Mouse (Mus musculus): ENCODE data around the gene Klf1. TPM values are rescaled to one million over a fixed set of nuclear protein-coding genes. Genes with fewer than 3 reads are reported as not detected.

Klf1 gene
- polyA plus RNA-seq, 1 experiment from 2014 or later, result 1.8 TPM

DNA sequence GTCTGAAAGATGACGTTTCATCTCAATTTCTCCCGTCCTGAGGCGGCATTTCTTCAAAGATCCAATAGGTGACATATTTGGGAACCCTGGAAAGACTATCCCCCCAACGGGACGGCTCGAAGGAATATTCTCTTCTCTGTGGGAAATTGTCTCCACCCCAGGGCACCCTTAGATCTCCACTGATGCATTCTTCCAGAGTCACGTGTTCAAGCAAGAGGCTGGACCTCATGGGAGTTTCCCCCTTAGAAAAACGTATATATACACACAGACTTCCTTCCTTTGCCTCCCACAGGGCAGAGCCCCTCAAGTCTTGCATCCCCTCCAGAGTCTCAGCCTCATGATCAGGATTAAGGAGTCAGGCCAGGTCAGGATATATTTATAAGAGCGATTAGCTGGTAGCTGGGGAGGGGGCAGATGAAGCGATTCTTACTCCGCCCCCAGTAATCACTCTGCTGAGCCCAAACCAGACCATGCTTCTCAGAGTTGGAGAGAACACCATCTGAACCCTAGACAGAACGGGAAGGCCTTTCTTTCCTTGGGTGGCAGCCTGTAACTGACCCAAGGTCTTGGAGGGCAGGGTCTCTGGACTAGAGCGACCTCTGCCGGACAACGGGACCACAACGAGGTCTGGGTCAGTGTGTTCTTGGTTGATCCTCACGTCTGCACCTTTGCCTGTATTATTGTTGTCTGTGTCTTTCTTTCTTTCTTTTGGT lies 45.0 kb downstream of the Klf1 start, which contains the start of gene Rtbdn:
Rtbdn (plus strand) TSS at position 464 of the 713 bp plus-strand sequence.
- Histone ChIP-seq H3K4me3 (ENCODE audit: low read depth, low read length) (peak within 1 kb of the TSS; percentile 33), H3K27ac (ENCODE audit: low read depth) (no peak within 1 kb of the TSS), H3K4me1 (replicated peaks; ENCODE audit: control insufficient read depth, insufficient read depth, low read length) (0 out of 2 replicates have a peak, but pooled peaks cover 4% of the 10 kb centered on the region), H3K9me3 (ENCODE audit: control insufficient read depth, low read length) (0 out of 2 replicates have a peak, but pooled peaks cover 2% of the 10 kb centered on the region), H3K9ac (ENCODE audit: low read length) (no peak within 1 kb of the TSS), H3K4me2 (ENCODE audit: low read length) (peak within 1 kb of the TSS; percentile 57), H3K27me3 (replicated peaks; ENCODE audit: control insufficient read depth, insufficient read depth, low read length) (peaks cover 74% of the 10 kb centered on the region), H3K36me3 (ENCODE audit: control insufficient read depth, insufficient read depth, low read length) (no peaks in the 10 kb centered on the region)
- no peak for ATAC-seq (replicated peaks; ENCODE audit: low FRiP score, low TSS enrichment, low read depth)
- WGBS, result 10% methylated on average over 17 of the region's 17 CpGs
- DNase-seq (ENCODE audit: low spot score), result no peak

- Histone ChIP-seq H3K36me3 (ENCODE audit: control insufficient read depth, insufficient read depth, low read length) (no peaks in the 10 kb centered on the region), H3K4me1 (replicated peaks; ENCODE audit: control insufficient read depth, insufficient read depth, low read length) (0 out of 2 replicates have a peak, but pooled peaks cover 4% of the 10 kb centered on the region), H3K27me3 (replicated peaks; ENCODE audit: control insufficient read depth, insufficient read depth, low read length) (peaks cover 72% of the 10 kb centered on the region), H3K4me2 (ENCODE audit: low read length) (no peak overlapping the region), H3K27ac (ENCODE audit: low read depth) (no peak overlapping the region), H3K9ac (ENCODE audit: low read length) (no peak overlapping the region), H3K4me3 (ENCODE audit: low read depth, low read length) (no peak overlapping the region), H3K9me3 (ENCODE audit: control insufficient read depth, low read length) (0 out of 2 replicates have a peak, but pooled peaks cover 2% of the 10 kb centered on the region)
- DNase-seq (ENCODE audit: low spot score), result peak; percentile 92
- 12% methylated on average over 9 of the region's 9 CpGs for WGBS
- ATAC-seq (replicated peaks; ENCODE audit: low FRiP score, low TSS enrichment, low read depth), result no peak
These were observed 45.5 kb downstream of the Klf1 start for GRCm38 (mm10) chr8:84947241-84947545.

DNA sequence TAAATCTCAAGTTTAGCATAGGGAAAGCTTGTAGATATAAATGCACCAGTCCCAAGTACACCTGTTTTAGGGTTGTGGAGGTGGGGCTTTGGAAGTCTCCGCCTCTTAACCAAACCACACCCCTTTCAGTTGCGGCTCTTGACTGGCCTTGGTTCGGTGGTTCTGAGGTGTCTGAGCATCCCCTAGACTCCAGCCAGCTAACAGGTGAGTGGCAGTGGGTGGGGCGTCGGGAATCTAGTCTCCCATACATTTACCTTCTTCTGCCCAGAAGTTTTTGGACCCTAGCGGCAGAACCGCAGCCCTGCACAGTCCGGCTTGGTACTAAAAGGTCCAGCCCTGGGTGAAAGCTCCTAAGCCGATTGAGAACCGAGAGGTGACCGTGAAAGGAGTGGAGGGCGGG lies 48.0 kb downstream of the Klf1 start:
- H3K4me3 ChIP-seq (ENCODE audit: low read depth, low read length), result no peak overlapping the region
- no peak overlapping the region for H3K9ac ChIP-seq (ENCODE audit: low read length)
- no peaks in the 10 kb centered on the region for H3K36me3 ChIP-seq (ENCODE audit: control insufficient read depth, insufficient read depth, low read length)
- 22% methylated on average over 12 of the region's 12 CpGs for WGBS
- H3K27me3 ChIP-seq (replicated peaks; ENCODE audit: control insufficient read depth, insufficient read depth, low read length), result peaks cover 64% of the 10 kb centered on the region
- DNase-seq (ENCODE audit: low spot score) (no peak), ATAC-seq (replicated peaks; ENCODE audit: low FRiP score, low TSS enrichment, low read depth) (no peak)
- 0 out of 2 replicates have a peak, but pooled peaks cover 4% of the 10 kb centered on the region for H3K4me1 ChIP-seq (replicated peaks; ENCODE audit: control insufficient read depth, insufficient read depth, low read length)
- H3K4me2 ChIP-seq (ENCODE audit: low read length), result no peak overlapping the region
- no peak overlapping the region for H3K27ac ChIP-seq (ENCODE audit: low read depth)
- H3K9me3 ChIP-seq (ENCODE audit: control insufficient read depth, low read length), result 0 out of 2 replicates have a peak, but pooled peaks cover 2% of the 10 kb centered on the region

DNA sequence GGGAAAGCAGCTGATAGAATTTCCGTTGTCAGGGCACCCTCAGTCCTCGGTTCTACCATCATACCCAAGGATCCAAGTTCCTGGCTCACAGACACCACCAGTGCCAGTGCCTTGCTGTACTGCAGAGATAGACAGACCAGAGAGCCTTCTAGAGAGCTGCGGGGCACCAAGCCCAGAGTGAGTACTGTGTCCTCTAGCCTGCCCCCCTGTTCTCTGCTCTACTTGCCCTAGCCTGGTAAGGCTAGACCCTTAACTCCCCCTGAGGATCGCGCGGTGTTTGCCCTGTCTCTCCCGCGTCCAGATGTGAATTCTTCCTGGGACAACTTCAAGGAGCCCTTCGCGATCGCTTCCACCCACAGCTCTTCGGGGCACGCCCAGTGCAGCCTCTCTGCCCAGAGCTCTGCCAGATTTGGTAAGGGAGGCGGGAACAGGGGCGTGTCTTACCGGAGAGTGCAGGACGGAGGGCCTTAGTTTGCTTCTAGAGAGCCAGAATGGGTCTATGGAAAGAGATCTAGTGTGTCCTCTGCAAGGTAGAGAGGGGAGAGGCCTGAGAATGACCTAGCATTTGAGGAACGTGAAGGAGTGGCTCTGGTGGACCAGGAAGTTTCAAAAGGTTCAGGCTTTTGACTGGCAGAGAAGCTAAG lies 51.0 kb downstream of the Klf1 start:
- DNase-seq (ENCODE audit: low spot score), result no peak
- WGBS, result 9% methylated on average over 18 of the region's 18 CpGs
- Histone ChIP-seq H3K4me3 (ENCODE audit: low read depth, low read length) (no peak overlapping the region), H3K27ac (ENCODE audit: low read depth) (no peak overlapping the region), H3K36me3 (ENCODE audit: control insufficient read depth, insufficient read depth, low read length) (peaks cover 9% of the 10 kb centered on the region; the same call in 1 of the 2 replicates), H3K4me1 (replicated peaks; ENCODE audit: control insufficient read depth, insufficient read depth, low read length) (no peaks in the 10 kb centered on the region), H3K4me2 (ENCODE audit: low read length) (no peak overlapping the region), H3K9me3 (ENCODE audit: control insufficient read depth, low read length) (no peaks in the 10 kb centered on the region), H3K9ac (ENCODE audit: low read length) (no peak overlapping the region), H3K27me3 (replicated peaks; ENCODE audit: control insufficient read depth, insufficient read depth, low read length) (peaks cover 35% of the 10 kb centered on the region)
- no peak for ATAC-seq (replicated peaks; ENCODE audit: low FRiP score, low TSS enrichment, low read depth)

Small RNAs within 50 kb of the gene (microRNA-seq; reads per million reads assigned to microRNA genes)
- not detected for gene Gm24197
- 2.5 reads per million, percentile 26 among the genes with 10 or more reads in this experiment for gene Mir7069

Other genes starting within 250 kb of the Klf1 start
- gene Ier2, start 239.1 kb upstream of the Klf1 start, polyA plus RNA-seq (2014; fragmentation: Nextera tagmentation; extraction: Ambion mirVana), result 73.2 and 75.5 TPM in 2 replicates
- gene Trmt1, start 215.6 kb upstream of the Klf1 start, polyA plus RNA-seq (2014; fragmentation: Nextera tagmentation; extraction: Ambion mirVana), result 85.9 and 87.0 TPM in 2 replicates
- 23.7 and 25.0 TPM in 2 replicates for gene Nacc1, start 214.1 kb upstream of the Klf1 start, polyA plus RNA-seq (2014; fragmentation: Nextera tagmentation; extraction: Ambion mirVana)
- gene Lyl1, start 200.5 kb upstream of the Klf1 start, polyA plus RNA-seq (2014; fragmentation: Nextera tagmentation; extraction: Ambion mirVana), result 4.3 and 5.2 TPM in 2 replicates
- gene G430095P16Rik, start 178.9 kb upstream of the Klf1 start, polyA plus RNA-seq (2014; fragmentation: Nextera tagmentation; extraction: Ambion mirVana), result 3.3 and 4.1 TPM in 2 replicates
- gene Nfix, start 101.6 kb upstream of the Klf1 start, polyA plus RNA-seq (2014; fragmentation: Nextera tagmentation; extraction: Ambion mirVana), result 12.8 and 14.4 TPM in 2 replicates
- 5.2 and 5.4 TPM in 2 replicates for gene Dand5, start 79.1 kb upstream of the Klf1 start, polyA plus RNA-seq (2014; fragmentation: Nextera tagmentation; extraction: Ambion mirVana)
- gene Gadd45gip1, start 70.4 kb upstream of the Klf1 start, polyA plus RNA-seq (2014; fragmentation: Nextera tagmentation; extraction: Ambion mirVana), result 57.8 and 60.8 TPM in 2 replicates
- gene Rad23a, start 61.3 kb upstream of the Klf1 start, polyA plus RNA-seq (2014; fragmentation: Nextera tagmentation; extraction: Ambion mirVana), result 126 and 129 TPM in 2 replicates
- 721 and 823 TPM in 2 replicates for gene Calr, start 55.0 kb upstream of the Klf1 start, polyA plus RNA-seq (2014; fragmentation: Nextera tagmentation; extraction: Ambion mirVana)
- gene Farsa, start 44.9 kb upstream of the Klf1 start, polyA plus RNA-seq (2014; fragmentation: Nextera tagmentation; extraction: Ambion mirVana), result 89.0 TPM in 2 replicates
- gene Syce2, start 29.8 kb upstream of the Klf1 start, polyA plus RNA-seq (2014; fragmentation: Nextera tagmentation; extraction: Ambion mirVana), result 67.9 and 68.9 TPM in 2 replicates
- gene Gcdh, start 8.0 kb upstream of the Klf1 start, polyA plus RNA-seq (2014; fragmentation: Nextera tagmentation; extraction: Ambion mirVana), result 35.7 and 37.8 TPM in 2 replicates
- gene Dnase2a, start 6.6 kb downstream of the Klf1 start, polyA plus RNA-seq (2014; fragmentation: Nextera tagmentation; extraction: Ambion mirVana), result 8.3 and 8.6 TPM in 2 replicates
- 2.3 and 2.6 TPM in 2 replicates for gene Mast1, start 35.4 kb downstream of the Klf1 start, polyA plus RNA-seq (2014; fragmentation: Nextera tagmentation; extraction: Ambion mirVana)
- gene Rtbdn, start 45.1 kb downstream of the Klf1 start, polyA plus RNA-seq (2014; fragmentation: Nextera tagmentation; extraction: Ambion mirVana), result 0.09 TPM in 1 of 2 replicates, not detected in the other
- not detected in 2 replicates for gene Gm49661, start 67.5 kb downstream of the Klf1 start, polyA plus RNA-seq (2014; fragmentation: Nextera tagmentation; extraction: Ambion mirVana)
- 771 and 821 TPM in 2 replicates for gene Prdx2, start 67.7 kb downstream of the Klf1 start, polyA plus RNA-seq (2014; fragmentation: Nextera tagmentation; extraction: Ambion mirVana)
- 132 and 141 TPM in 2 replicates for gene Rnaseh2a, start 67.8 kb downstream of the Klf1 start, polyA plus RNA-seq (2014; fragmentation: Nextera tagmentation; extraction: Ambion mirVana)
- 14.4 and 17.2 TPM in 2 replicates for gene Junb, start 76.8 kb downstream of the Klf1 start, polyA plus RNA-seq (2014; fragmentation: Nextera tagmentation; extraction: Ambion mirVana)
- gene Hook2, start 88.7 kb downstream of the Klf1 start, polyA plus RNA-seq (2014; fragmentation: Nextera tagmentation; extraction: Ambion mirVana), result 36.0 and 40.7 TPM in 2 replicates
- gene Best2, start 112.6 kb downstream of the Klf1 start, polyA plus RNA-seq (2014; fragmentation: Nextera tagmentation; extraction: Ambion mirVana), result not detected in 2 replicates
- gene Asna1, start 123.4 kb downstream of the Klf1 start, polyA plus RNA-seq (2014; fragmentation: Nextera tagmentation; extraction: Ambion mirVana), result 95.9 and 105 TPM in 2 replicates
- 115 and 143 TPM in 2 replicates for gene Trir, start 124.9 kb downstream of the Klf1 start, polyA plus RNA-seq (2014; fragmentation: Nextera tagmentation; extraction: Ambion mirVana)
- gene Tnpo2, start 135.0 kb downstream of the Klf1 start, polyA plus RNA-seq (2014; fragmentation: Nextera tagmentation; extraction: Ambion mirVana), result 15.5 and 15.7 TPM in 2 replicates
- 26.2 and 26.9 TPM in 2 replicates for gene Fbxw9, start 158.1 kb downstream of the Klf1 start, polyA plus RNA-seq (2014; fragmentation: Nextera tagmentation; extraction: Ambion mirVana)
- 0.71 TPM in 1 of 2 replicates, not detected in the other for gene Gm5741, start 166.1 kb downstream of the Klf1 start, polyA plus RNA-seq (2014; fragmentation: Nextera tagmentation; extraction: Ambion mirVana)
- gene Dhps, start 169.8 kb downstream of the Klf1 start, polyA plus RNA-seq (2014; fragmentation: Nextera tagmentation; extraction: Ambion mirVana), result 63.8 and 67.5 TPM in 2 replicates
- 142 and 156 TPM in 2 replicates for gene Wdr83os, start 178.8 kb downstream of the Klf1 start, polyA plus RNA-seq (2014; fragmentation: Nextera tagmentation; extraction: Ambion mirVana)
- gene Wdr83, start 179.4 kb downstream of the Klf1 start, polyA plus RNA-seq (2014; fragmentation: Nextera tagmentation; extraction: Ambion mirVana), result 43.2 and 44.2 TPM in 2 replicates
- gene Man2b1, start 181.3 kb downstream of the Klf1 start, polyA plus RNA-seq (2014; fragmentation: Nextera tagmentation; extraction: Ambion mirVana), result 41.7 and 46.7 TPM in 2 replicates
- gene Zfp791, start 221.2 kb downstream of the Klf1 start, polyA plus RNA-seq (2014; fragmentation: Nextera tagmentation; extraction: Ambion mirVana), result 2.2 and 2.3 TPM in 2 replicates
- gene Cks1brt, start 250.0 kb downstream of the Klf1 start, polyA plus RNA-seq (2014; fragmentation: Nextera tagmentation; extraction: Ambion mirVana), result not detected in 2 replicates

All from intestine, embryonic 14.5 days (tissue).